Mouse (Mus musculus): ENCODE measurements around the gene A630023A22Rik.

Gene A630023A22Rik

DNA sequence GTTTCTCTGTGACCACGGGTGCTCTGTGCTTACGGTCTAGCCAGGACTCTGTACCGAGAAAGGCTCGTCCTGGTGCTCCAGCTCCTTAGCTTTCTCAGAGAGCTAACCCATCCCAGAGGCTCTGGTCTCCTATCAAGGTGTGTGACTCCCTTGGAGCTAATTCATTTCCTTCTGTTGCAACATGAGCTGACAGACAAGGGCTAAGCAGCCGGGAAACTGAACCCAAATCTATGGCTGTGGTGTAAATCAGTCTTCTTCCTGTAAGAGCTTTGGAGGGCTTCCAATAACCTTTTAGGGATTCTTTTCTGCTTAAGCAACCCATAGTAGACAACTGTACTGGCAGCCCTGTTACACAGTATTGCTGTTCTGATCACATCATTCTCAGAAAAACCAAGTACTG lies at the start of gene A630023A22Rik:
Gene A630023A22Rik (minus strand): TSS at position 154 of the 400 bp plus-strand sequence.
- DNase-seq = no peak

DNA sequence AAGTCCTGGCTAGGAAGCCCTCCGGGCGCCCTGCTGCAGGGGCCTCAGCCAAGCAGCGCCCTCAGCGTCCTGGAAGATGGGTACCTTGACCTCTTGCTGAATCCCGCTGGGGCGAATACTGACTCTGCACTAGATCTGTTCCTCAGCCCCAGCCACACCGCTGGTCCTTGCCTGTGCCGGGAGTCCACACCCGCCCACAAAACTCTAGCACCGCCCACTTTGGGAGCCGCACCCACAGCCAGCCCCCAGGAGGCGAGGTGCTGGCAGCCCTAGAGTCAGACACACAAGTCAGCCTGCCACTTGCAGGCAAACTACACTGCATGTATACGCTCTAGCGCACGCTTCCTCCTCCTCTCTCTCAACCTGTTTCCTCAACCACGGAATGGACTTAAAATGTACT lies 49.8 kb upstream of the A630023A22Rik start, which contains the start of gene Npy4r:
Gene Npy4r (minus strand): TSS at position 148 of the 400 bp plus-strand sequence.
- peak; percentile 40 for DNase-seq

DNA sequence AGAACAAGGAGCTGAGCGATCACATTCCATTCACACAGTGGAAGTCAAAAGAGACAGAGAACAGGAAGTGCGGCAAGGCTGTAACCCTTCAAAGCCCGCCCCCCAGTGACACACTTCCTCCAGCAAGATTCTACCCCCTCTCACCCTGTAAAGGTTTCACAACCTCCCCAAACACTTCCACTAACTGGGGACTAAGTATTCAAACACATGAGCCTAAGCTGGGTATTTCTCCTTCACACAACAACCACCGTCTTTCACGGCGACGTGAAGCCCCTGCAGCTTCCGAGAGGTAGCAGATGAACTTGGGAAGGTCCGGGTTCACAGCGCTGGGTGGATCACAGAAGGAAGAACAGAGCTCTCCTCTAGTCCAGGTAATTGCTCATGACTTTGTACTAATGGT lies 40.4 kb upstream of the A630023A22Rik start:
- no peak for DNase-seq

DNA sequence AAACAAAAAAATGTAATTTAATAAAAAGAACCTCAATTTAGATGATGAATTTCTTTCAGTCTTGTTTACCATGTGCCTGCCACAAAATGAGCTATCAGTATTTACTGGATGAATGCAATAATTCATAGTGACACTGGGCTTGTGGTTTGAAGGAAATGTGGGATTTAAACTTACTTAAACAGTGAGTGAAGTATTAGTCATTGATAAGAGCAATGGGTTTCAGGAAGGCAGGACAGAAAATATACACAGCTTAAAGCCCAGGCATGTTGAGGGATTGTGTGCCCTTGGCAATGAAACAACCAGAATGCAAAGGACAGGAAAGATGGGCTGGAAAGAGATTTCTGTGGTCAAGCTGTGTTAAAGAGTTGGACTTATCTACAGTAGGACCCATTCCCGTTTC lies 39.8 kb upstream of the A630023A22Rik start:
- no peak for DNase-seq

DNA sequence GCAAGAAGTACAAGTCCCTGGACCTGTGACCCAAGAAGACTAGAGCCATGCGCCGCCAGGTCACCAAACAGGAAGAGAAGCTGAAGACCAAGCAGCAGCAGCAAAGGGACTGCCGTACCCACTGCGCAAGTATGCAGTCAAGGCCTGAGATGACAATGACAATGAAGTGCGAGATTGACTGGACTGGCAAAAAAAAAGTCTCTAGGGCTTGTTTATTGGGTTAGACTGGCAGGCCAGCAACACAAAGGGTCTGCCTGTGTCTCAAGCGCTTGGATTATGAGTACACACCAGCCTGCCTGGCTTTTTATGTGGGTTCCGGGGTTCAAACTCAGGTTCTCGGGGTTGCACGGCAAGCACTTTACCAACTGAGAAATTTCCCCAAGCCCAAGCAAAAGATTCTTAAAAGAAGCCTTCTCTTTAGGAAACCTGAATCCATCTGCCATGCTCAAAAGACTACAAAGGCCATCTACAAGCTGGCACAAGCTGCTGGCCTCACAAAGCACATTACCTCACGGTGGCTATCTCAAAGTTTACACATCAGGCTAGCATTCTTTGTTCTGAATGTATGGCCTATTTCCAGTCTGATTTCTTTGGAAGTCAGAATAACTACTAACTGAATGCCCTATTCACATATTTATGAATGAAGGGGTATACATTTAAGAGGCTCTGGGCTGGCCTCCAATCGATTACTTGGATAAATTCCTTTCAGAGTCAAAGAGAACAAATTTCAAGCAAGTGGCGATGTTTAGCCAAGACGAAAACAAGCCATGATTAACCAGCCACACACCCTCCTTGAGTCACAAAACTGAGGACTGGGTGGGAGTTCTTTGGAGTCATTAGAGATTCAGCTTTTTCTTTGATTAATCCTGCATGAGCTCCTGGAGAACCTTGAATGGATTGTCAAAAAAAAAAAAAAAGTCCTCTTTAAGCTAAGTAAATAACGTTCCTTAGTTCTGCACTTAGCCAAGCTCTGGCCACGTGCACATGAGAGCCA lies 37.4 kb upstream of the A630023A22Rik start:
- DNase-seq = no peak

DNA sequence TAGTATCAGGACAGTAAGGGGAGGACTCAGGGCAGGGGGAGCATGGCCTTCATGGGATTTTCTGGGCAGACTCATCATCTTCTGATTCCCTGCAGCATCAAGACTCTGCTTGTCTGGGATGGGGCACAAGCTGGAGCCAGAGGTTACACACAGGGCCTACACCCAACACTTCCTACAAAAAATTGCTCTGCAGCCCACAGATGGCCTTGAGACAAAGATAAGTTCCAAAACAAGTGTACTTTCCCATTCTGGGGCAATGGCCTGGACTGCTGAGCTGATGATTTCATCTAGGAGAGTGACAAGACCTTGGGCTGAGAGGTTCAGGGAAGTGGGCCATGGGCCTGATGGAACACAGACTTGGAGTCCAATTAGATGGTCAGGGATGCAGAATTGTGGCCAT lies 32.8 kb upstream of the A630023A22Rik start:
- no peak for DNase-seq

DNA sequence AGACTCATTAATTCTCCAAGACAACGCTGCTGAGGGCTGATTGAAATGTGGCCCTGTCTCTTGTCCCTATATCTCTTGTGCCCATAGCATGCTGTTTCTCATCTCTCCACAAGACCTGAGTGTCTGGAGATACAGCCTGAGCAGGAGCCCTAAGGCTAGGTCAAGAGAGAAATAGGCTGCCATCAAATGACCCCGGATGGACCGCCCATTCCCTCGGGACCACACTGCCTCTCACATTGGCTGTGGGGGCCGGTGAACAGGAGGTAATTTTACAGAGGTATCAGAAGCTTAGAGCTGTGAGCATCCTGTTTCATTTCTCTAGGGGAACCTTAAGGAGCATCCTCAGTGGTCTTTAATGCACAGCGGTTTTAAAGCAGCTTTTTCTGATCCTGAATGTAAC lies 28.7 kb upstream of the A630023A22Rik start:
- no peak for DNase-seq

DNA sequence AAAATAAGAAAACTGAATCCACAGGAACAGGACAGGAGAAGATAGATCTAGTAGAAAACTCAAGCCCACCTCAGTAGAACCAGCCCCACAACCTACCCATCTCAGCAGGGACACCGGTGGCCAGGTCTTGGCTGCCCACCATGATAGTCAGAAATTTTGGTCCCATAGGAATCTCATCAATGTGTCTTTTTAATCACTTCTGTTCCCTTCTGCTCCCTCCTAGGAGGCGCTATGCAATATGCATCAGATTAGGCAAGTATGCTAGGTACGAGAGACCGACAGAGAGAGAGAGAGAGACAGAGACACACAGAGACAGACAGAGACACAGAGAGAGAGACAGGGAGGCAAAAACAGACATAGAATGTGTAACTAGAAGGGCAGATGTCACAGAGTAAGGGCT lies 19.1 kb upstream of the A630023A22Rik start:
- no peak for DNase-seq

DNA sequence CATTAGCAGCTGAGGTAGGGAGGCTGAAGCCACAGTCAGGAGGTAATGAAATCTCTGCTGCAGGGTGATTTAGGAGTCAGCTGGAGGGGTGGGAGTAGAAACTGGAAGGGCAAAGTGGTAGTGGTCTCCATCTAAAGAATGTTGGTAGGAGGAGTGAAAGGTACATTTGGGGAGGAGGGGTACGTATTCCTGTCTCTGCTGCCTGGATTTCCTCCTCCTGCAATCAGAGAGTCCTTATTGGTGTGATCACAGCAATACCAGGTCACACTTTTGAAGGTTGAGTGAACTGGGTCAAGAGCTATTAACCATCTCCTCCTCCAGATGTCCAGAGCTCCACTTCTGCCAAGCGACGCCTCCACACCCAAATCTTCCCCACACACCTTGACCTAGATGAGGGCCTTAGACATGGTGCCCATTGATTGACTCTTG lies 18.4 kb upstream of the A630023A22Rik start:
- no peak for DNase-seq

DNA sequence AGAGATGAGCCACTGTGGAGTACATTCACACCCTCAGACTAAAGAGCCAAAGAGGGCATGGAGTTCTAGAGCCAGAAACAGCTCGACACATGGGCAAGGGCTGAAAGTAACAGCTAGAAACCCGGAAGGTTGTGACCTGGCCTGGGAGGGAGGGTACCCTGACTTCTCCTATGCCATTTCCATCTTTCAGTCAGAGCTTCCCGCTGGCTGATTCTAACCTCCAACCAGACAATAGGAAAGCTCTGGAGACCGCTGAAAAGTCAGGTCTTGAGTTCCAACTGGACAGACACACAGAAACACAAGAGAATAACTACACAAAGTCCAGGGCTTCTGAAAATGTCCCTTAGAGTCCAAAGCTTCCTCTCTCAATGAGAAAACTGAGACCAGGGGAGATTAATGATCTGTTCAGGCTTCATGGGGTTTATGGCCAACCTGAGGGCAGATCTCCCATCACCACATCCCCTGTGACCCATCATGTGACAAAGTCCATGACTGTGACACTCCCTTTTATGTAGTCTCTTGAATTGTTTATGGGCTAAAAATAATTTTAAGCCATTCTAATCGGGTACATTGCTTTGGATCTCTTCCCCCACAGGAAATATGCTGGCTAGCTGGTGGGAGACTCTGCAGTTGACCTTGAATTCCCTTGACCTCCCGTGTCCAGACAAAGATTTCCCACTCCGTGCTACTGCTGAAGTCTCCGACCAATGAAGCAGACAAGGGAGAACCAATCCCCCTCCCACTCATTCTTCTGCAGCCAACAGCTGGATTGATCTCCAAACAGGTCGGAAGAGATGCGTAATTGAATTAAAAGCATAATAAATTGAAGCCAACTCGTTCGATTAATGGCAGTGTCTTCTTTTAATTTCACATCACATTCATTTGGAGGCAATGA lies 17.7 kb upstream of the A630023A22Rik start:
- no peak for DNase-seq

DNA sequence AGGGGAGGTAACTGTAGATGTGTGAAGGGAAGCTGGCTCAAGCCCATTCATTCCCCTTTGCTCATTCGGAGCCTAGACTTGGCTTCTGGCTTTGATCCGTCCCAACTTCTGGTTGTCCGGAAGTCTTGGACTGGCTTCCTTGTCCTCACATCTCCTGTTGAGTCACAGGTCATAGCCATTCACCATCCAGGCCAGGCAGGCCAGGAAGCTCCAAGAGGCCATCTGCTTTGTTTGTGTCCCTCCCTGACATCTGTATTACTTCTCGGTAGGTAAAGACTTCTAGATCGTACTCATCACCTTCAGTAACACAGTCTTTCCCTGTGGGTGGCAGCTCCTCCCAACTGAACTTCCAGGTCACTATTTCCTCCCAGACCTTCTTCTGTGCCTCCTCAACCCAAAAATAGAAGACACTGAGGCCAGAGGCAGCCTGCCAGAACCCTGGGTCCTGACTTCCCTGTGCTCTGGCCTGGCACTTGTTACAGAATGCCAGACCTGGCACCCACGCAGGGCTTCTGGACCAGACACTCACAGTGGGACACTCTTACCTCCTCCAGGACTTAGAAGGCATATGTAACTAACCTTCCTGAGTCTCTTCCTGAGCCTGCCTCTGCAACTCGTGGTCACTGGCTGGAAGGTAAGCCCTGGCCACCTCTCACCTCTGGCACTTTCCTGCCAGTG lies 16.6 kb upstream of the A630023A22Rik start:
- DNase-seq = no peak

DNA sequence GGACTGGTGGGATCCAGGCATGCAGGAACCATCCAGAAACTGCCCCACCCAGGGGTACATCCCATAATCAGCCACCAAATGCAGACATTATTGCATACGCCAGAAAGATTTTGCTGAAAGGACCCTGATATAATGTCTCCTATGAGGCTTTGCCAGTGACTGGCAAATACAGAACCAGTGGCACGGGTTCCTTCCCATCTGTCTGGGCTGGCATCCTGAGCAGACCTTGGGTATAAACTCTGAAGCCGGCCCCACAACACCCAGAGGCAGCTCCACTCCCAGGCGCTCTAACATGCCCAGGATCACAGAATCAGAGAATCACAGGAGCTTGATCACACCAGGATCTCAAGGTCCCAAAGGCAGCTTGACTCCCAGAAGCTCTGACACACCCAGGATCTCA lies 11.8 kb upstream of the A630023A22Rik start:
- DNase-seq = no peak

DNA sequence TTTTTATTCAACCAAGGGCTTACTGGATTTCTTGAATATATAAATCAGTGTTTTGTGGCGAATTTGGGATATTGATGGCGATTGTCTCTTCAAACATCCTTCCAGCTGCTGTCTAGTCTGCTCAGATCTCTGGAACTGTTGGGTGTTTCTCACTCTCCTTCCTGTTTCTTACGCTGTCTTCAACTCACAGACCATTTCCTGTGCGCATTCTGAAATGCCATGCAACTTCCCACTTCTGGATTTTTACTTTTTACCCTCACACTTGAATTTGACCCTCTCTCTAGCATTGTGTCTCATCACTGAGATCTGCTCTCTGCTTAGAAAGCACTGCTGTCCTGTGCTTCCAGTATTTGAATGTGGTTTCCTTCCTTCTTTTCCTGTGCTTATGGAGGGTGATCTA lies 5.0 kb upstream of the A630023A22Rik start:
- no peak for DNase-seq

DNA sequence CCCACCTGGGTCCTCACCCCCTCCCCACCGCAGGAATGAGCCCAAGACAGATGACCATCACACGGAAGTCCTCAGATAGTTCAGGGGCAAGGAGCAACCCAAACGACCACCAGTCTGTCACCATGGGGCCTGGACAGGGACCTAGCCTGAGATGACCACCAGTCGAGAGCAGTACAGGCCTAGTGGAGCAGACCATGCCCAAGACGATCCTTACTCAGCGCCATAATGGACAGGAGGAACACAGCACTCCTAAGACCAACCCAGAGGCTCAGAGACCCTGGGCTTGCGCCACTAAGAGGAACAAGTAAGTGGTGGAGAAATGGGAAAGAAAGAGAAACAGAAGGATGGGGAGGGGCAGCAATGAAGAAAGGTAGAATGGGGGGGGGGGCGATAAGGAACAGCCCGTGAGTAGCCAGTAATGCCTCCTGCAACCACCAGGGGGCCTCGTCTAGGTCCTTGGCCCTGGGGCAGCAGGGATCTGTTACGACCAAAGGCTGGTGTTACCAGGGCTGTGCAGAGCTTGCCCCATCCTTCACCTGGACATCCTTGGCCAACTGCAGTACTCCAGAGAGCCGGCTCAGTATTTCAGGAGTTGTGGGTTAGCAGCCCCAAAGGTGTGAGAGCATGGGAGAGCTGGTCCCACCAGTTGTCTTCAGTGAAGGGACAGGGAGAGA lies 4.0 kb upstream of the A630023A22Rik start:
- peak; percentile 41 for DNase-seq

DNA sequence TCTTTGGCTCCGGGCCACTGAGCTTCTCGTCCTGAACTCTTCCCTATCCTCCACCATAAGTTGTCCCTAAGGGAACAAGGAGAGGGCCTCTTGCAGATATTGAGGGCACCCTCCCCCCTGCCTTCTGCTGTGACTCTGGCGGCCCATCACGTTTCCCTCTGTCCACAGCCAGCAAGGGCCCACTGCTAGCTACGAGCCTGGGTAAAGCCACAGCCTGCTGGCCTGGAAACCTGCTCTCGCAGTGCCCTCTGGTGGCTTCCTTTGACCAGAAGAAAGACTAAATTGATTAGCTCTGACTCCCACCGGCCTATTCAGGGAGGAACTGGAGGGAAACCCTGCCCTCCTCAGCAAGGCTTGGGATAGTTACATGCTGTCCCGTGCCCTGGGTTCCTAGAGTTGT lies 2.3 kb upstream of the A630023A22Rik start:
- DNase-seq = peak; percentile 8

DNA sequence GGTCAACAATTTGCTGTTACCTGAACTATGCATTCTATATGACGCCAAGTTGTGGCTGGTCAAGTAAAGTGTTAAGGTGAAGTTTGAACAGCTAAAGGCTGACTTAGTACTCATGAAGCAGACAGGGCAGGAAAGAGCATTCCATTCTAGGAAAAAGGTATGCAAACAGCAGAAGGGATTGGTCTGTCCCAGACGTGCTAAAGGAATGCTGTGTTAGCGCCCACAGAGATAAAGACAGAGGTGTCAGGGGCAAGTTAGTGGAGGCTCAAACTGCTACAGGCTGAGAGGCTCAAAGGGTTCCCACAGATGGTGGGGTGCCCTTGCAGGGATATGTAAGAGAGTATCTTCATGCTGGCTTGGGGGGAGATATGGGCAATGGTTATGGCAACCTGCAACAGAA lies 1.3 kb upstream of the A630023A22Rik start:
- DNase-seq = no peak

DNA sequence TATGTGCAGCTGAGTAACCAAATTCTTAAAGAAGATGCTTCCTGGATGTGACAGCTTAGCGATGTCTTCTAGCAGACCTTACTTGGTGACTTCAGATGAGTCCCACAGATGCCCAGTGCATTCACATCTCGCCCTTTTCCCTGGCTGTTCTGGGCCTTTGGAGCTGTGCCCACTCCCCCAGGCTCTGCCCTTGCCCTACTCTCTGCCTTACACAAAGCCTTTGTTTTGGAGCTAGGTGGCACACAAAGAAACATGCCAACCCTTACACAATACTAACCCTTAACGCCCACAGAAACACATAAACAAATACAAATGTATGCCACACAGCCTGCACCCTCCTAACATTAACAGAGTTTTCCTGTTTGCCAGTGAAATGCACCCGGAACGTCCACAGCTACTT lies 6.4 kb downstream of the A630023A22Rik start:
- DNase-seq = no peak

DNA sequence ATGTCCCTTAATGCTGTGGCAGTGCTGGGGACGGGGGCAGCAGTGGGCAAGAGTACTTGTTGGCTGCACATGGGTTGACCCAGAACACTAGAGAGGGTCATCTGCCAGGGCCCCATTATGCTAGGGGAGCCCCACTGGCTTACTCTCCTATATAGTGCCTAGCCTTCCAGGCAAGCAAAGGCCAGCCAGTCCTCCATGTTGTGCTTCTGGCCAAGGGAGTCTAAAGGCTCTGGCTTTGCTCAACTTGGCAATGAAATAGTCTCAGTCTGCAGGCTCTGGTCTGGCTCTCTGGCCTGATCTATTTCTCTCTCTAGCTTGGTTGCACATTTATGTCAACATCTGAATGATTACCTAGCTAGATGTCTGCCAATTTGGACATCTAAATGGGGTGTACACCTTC lies 9.7 kb downstream of the A630023A22Rik start:
- DNase-seq = no peak

DNA sequence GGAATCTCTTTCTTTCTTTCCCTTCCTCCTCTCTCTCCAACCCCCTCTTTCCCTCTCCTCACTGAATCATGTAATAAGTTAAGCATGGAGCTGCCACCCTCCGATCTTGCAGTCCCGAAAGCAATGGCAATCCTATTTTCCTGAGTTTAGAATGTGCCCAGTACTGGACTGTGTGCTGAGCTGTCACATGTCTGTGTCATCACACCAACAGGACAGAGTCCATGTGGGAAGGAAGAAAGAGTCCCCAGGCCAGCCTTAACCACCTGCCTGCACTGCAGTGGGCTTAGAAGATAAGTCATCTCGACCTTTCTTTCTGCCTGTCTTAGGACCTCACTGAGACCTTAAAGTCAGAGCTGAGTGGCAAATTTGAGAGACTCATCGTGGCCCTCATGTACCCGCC lies 11.1 kb downstream of the A630023A22Rik start:
- no peak for DNase-seq

DNA sequence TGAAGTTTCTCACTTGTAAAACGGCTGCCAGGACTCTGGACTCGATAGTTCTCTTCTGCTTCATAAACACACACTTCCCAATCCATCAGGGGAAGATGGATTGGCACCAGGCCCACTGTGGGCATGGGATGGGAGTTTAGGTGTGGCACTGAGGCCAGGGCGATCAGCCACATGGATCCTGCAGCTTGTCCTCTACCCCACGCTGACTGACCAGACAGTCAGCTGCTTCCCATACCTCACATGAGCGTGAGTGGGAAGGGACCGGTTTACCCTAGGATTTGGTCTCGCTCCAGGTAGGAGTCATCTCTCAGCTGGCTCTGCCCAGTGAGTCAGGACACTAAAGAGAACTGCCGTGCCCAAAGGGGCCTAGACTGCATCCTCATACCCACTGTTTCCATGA lies 12.8 kb downstream of the A630023A22Rik start:
- DNase-seq = no peak

DNA sequence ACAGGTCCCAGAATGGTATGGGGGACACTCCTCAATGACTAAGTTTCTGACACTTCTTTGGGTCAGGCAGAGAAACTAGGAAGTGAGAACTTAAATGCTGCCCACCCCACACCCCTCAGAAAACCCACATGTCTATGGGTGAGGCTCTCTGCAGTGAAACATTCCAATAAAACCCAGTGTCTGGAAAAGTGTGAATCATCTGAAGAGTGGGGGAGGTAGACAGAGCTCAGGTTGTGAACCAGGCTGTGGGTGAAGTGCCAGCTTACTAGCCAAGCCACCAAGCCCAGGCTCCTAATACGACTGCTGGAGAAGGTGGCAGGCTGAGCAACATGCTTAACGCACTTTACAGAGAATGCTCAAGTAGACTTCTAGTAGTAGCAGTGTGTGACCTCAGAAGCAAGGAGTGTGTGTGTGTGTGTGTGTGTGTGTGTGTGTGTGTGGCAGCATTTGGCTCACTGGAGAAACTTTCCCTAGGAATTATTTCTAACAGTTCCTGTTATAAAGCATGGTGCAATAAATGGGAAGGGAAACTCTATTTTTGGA lies 14.6 kb downstream of the A630023A22Rik start:
- DNase-seq = no peak

DNA sequence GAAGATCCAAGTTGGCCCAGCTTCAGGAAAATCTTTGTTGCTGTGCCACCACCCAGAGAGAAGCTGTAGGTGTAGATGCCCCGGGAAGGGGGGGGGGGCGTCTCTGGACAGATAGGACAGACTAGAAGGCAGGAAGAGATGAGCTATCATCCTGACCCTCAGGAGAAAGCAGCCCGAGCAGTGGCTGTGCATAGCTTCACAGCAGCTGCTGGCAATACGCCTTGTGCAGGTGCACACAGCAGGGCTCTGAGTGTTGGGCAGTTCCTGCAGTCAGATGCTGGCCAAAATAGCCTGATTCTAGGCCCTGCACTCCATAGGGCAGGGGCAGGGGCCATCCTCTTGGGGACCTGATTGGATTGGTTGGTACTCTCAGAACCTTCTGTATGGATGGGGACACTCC lies 15.7 kb downstream of the A630023A22Rik start:
- DNase-seq = no peak
